Comparison of ENCODE assay signal across 16 mouse cellular contexts in the genomic region with DNA sequence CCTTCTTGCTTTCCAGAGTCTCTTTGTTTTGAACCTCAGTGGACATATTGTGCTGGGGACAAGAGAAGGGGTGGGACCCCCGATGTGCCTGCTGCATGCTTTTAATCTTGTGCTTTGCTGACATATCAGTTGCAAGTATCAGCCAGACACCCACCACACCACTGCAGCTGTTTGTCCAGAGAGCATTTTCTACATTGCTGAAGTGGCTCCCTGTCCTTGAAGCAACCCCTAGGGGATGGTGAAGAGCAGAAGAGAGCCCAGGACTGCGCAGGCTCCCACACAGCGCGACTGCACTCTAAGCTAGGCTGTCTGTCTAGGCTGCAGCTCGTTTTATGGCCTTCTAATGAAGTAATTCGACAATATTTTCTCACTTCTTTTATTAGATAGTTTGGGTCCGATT.
DNase-seq lines count a peak whose midpoint lies in the region; ATAC-seq lines count a peak whose summit lies in the region.
"Had no signal": no experiment of that assay in that cellular context is flagged by ENCODE, and none has a peak within 500 bp of the region (broad histone marks: within the 10 kb centered on the region; RNA-seq: fewer than 3 reads in every experiment).

No protein-coding gene starts in this region.

- H3K4me1 ChIP-seq in forebrain, embryonic 10.5 days = peaks cover 10% of the 10 kb centered on the region
- 0 out of 2 replicates have a peak, but pooled peaks cover 4% of the 10 kb centered on the region for H3K4me1 ChIP-seq in forebrain, embryonic 13.5 days
- peaks cover 4% of the 10 kb centered on the region for H3K4me1 ChIP-seq in hindbrain, embryonic 12.5 days
- no peaks in the 10 kb centered on the region for H3K4me1 ChIP-seq in hindbrain, embryonic 16.5 days (ENCODE audit: control insufficient read depth, insufficient read depth, low read depth, low read length)
- H3K4me1 ChIP-seq in lung, embryonic 16.5 days (replicated peaks; ENCODE audit: control insufficient read depth, insufficient read depth, low read length) = peaks cover 8% of the 10 kb centered on the region
- 0 out of 2 replicates have a peak, but pooled peaks cover 6% of the 10 kb centered on the region for H3K4me1 ChIP-seq in midbrain, embryonic 15.5 days

- H3K9ac ChIP-seq in forebrain, embryonic 13.5 days = no peak overlapping the region
- no peak overlapping the region for H3K9ac ChIP-seq in hindbrain, embryonic 12.5 days
- no peak overlapping the region for H3K9ac ChIP-seq in hindbrain, embryonic 16.5 days (ENCODE audit: low read depth, low read length)
- no peak overlapping the region for H3K9ac ChIP-seq in lung, embryonic 16.5 days (ENCODE audit: low read length)
- H3K9ac ChIP-seq in midbrain, embryonic 15.5 days = no peak overlapping the region
- H3K9ac ChIP-seq: neural tube, embryonic 15.5 days had no signal

- DNase-seq in forebrain, embryonic 10.5 days (ENCODE audit: extremely low spot score, low spot score) = no peak
- no peak for DNase-seq in lung, postnatal 25 days (ENCODE audit: low spot score)
- no peak for DNase-seq in retina, postnatal 1 day
- DNase-seq: adrenal gland, postnatal 25 days; cerebellum, adult 9-11 months; gastrocnemius, postnatal 36 days; heart, postnatal 36 days; thymus, adult 2 months had no signal

- peaks cover 9% of the 10 kb centered on the region; the same call in 1 of the 2 replicates for H3K9me3 ChIP-seq in forebrain, embryonic 10.5 days
- H3K9me3 ChIP-seq in forebrain, embryonic 13.5 days (replicated peaks) = peaks cover 3% of the 10 kb centered on the region; the same call in 1 of the 2 replicates
- no peaks in the 10 kb centered on the region for H3K9me3 ChIP-seq in hindbrain, embryonic 12.5 days (replicated peaks)
- peaks cover 4% of the 10 kb centered on the region for H3K9me3 ChIP-seq in hindbrain, embryonic 16.5 days (ENCODE audit: control insufficient read depth, low read length)
- H3K9me3 ChIP-seq in lung, embryonic 16.5 days (ENCODE audit: control insufficient read depth, low read length) = peaks cover 5% of the 10 kb centered on the region; the same call in 1 of the 2 replicates
- H3K9me3 ChIP-seq in midbrain, embryonic 15.5 days = no peaks in the 10 kb centered on the region
- H3K9me3 ChIP-seq: neural tube, embryonic 15.5 days had no signal

- H3K27me3 ChIP-seq in forebrain, embryonic 10.5 days (ENCODE audit: poor library complexity, severe bottlenecking) = no peaks in the 10 kb centered on the region
- H3K27me3 ChIP-seq in forebrain, embryonic 13.5 days = no peaks in the 10 kb centered on the region
- no peaks in the 10 kb centered on the region for H3K27me3 ChIP-seq in hindbrain, embryonic 12.5 days
- H3K27me3 ChIP-seq in hindbrain, embryonic 16.5 days (replicated peaks; ENCODE audit: control insufficient read depth, insufficient read depth, low read length) = no peaks in the 10 kb centered on the region
- no peaks in the 10 kb centered on the region for H3K27me3 ChIP-seq in lung, embryonic 16.5 days (ENCODE audit: control insufficient read depth, insufficient read depth, low read depth, low read length)
- H3K27me3 ChIP-seq in midbrain, embryonic 15.5 days (replicated peaks) = no peaks in the 10 kb centered on the region
- H3K27me3 ChIP-seq: neural tube, embryonic 15.5 days had no signal

- H3K36me3 ChIP-seq in forebrain, embryonic 10.5 days (replicated peaks) = peaks cover 4% of the 10 kb centered on the region; the same call in 1 of the 2 replicates
- H3K36me3 ChIP-seq in forebrain, embryonic 13.5 days (ENCODE audit: poor library complexity, severe bottlenecking) = 0 out of 2 replicates have a peak, but pooled peaks cover 4% of the 10 kb centered on the region
- no peaks in the 10 kb centered on the region for H3K36me3 ChIP-seq in hindbrain, embryonic 12.5 days
- H3K36me3 ChIP-seq in hindbrain, embryonic 16.5 days (ENCODE audit: control insufficient read depth, insufficient read depth, low read length) = peaks cover 3% of the 10 kb centered on the region; the same call in 1 of the 2 replicates
- peaks cover 3% of the 10 kb centered on the region for H3K36me3 ChIP-seq in lung, embryonic 16.5 days (ENCODE audit: control insufficient read depth, insufficient read depth, low read length)
- no peaks in the 10 kb centered on the region for H3K36me3 ChIP-seq in midbrain, embryonic 15.5 days (replicated peaks)
- H3K36me3 ChIP-seq: neural tube, embryonic 15.5 days had no signal

- peak overlapping the region; percentile 48; the same call in 1 of the 2 replicates for H3K27ac ChIP-seq in forebrain, embryonic 10.5 days
- H3K27ac ChIP-seq in forebrain, embryonic 13.5 days = no peak overlapping the region
- 0 out of 2 replicates have a peak overlapping the region, but pooled peaks have one; percentile 5 for H3K27ac ChIP-seq in hindbrain, embryonic 12.5 days
- no peak overlapping the region for H3K27ac ChIP-seq in hindbrain, embryonic 16.5 days (ENCODE audit: low read depth, low read length)
- no peak overlapping the region for H3K27ac ChIP-seq in lung, embryonic 16.5 days (ENCODE audit: low read length)
- H3K27ac ChIP-seq in midbrain, embryonic 15.5 days = peak overlapping the region; percentile 25; the same call in 1 of the 2 replicates
- H3K27ac ChIP-seq: macrophage; neural tube, embryonic 15.5 days had no signal

- H3K4me2 ChIP-seq in forebrain, embryonic 13.5 days = no peak overlapping the region
- no peak overlapping the region for H3K4me2 ChIP-seq in hindbrain, embryonic 12.5 days (replicated peaks)
- no peak overlapping the region for H3K4me2 ChIP-seq in hindbrain, embryonic 16.5 days (ENCODE audit: low read length)
- no peak overlapping the region for H3K4me2 ChIP-seq in lung, embryonic 16.5 days (ENCODE audit: low read depth, low read length)
- H3K4me2 ChIP-seq in midbrain, embryonic 15.5 days = no peak overlapping the region
- H3K4me2 ChIP-seq: neural tube, embryonic 15.5 days had no signal

- ATAC-seq in forebrain, embryonic 13.5 days = no peak
- no peak for ATAC-seq in hindbrain, embryonic 12.5 days (ENCODE audit: low FRiP score)
- ATAC-seq in hindbrain, embryonic 16.5 days = no peak
- ATAC-seq in lung, embryonic 16.5 days (ENCODE audit: low read depth) = peak; percentile 74; the same call in 1 of the 2 replicates
- ATAC-seq in midbrain, embryonic 15.5 days (replicated peaks) = no peak
- ATAC-seq: intestine, embryonic 16.5 days had no signal

- 76% methylated on average over 7 of the region's 7 CpGs for WGBS in forebrain, embryonic 10.5 days
- WGBS in forebrain, embryonic 13.5 days = 62% methylated on average over 7 of the region's 7 CpGs
- 59% methylated on average over 7 of the region's 7 CpGs for WGBS in hindbrain, embryonic 12.5 days
- WGBS in hindbrain, embryonic 16.5 days = 62% methylated on average over 7 of the region's 7 CpGs
- WGBS in lung, embryonic 16.5 days = 59% methylated on average over 7 of the region's 7 CpGs
- 67% methylated on average over 7 of the region's 7 CpGs for WGBS in midbrain, embryonic 15.5 days

- H3K4me3 ChIP-seq in forebrain, embryonic 10.5 days = no peak overlapping the region
- H3K4me3 ChIP-seq in forebrain, embryonic 13.5 days = no peak overlapping the region
- H3K4me3 ChIP-seq in hindbrain, embryonic 12.5 days = no peak overlapping the region
- H3K4me3 ChIP-seq in hindbrain, embryonic 16.5 days (ENCODE audit: low read length) = no peak overlapping the region
- H3K4me3 ChIP-seq in lung, embryonic 16.5 days (ENCODE audit: low read length) = no peak overlapping the region
- no peak overlapping the region for H3K4me3 ChIP-seq in midbrain, embryonic 15.5 days
- H3K4me3 ChIP-seq: neural tube, embryonic 15.5 days had no signal

Comparison
In these comparisons a context has a peak if more than half of its experiments do, and no peak if none do; other contexts are left out.
1. H3K27ac ChIP-seq: peak in forebrain, embryonic 10.5 days (single experiment), hindbrain, embryonic 12.5 days (single experiment) and midbrain, embryonic 15.5 days (single experiment); none in forebrain, embryonic 13.5 days (single experiment), hindbrain, embryonic 16.5 days (single experiment) and lung, embryonic 16.5 days (single experiment).